Mouse (Mus musculus) midbrain, embryonic 14.5 days (tissue): ENCODE data around the gene Grb7. TPM values are rescaled to one million over a fixed set of nuclear protein-coding genes. Genes with fewer than 3 reads are reported as not detected.

ENCODE experiments used
- ATAC-seq: fragments of 200-750 bp; cut with Nextera tagmentation; 2 replicates; pipeline ENCODE4 v1.8.0; 2017; ENCODE audit warnings: moderate number of reproducible peaks, moderate library complexity; ENCODE audit not compliant: low FRiP score, low TSS enrichment
- DNase-seq: peaks from one replicate; pipeline ENCODE4 v3.0.0-alpha.2; 2015
- H3K27ac ChIP-seq: fragments of 300-500 bp; sonication (generic); replicated peaks from 2 replicates; pipeline ENCODE4 v1.5.1; 2014; ENCODE audit warnings: mild to moderate bottlenecking, low read depth, low read length, moderate library complexity
- H3K27me3 ChIP-seq: fragments of 300-500 bp; sonication (generic); 2 replicates; pipeline ENCODE4 v1.6.1; 2014; ENCODE audit warnings: low read length, control low read depth, mixed read lengths; ENCODE audit not compliant: control insufficient read depth, insufficient read depth
- H3K36me3 ChIP-seq: fragments of 300-500 bp; sonication (generic); 2 replicates; pipeline ENCODE4 v1.6.1; 2014; ENCODE audit warnings: low read length, control low read depth; ENCODE audit not compliant: control insufficient read depth, insufficient read depth
- H3K4me1 ChIP-seq: fragments of 300-500 bp; sonication (generic); 2 replicates; pipeline ENCODE4 v1.6.1; 2014; ENCODE audit warnings: mild to moderate bottlenecking, antibody characterized with exemption, low read length, control low read depth; ENCODE audit not compliant: control insufficient read depth, insufficient read depth
- H3K4me2 ChIP-seq: fragments of 300-500 bp; sonication (generic); 2 replicates; pipeline ENCODE4 v1.6.1; 2014; ENCODE audit warnings: mild to moderate bottlenecking, low read length, moderate library complexity
- H3K4me3 ChIP-seq: fragments of 300-500 bp; sonication (generic); replicated peaks from 2 replicates; pipeline ENCODE4 v1.5.1; 2014; ENCODE audit warnings: low read depth, low read length
- H3K9ac ChIP-seq: fragments of 300-500 bp; sonication (generic); replicated peaks from 2 replicates; pipeline ENCODE4 v1.6.1; 2014; ENCODE audit warnings: mild to moderate bottlenecking, low read length, moderate library complexity
- H3K9me3 ChIP-seq: fragments of 300-500 bp; sonication (generic); 2 replicates; pipeline ENCODE4 v1.6.1; 2016; ENCODE audit warnings: low read length, control low read depth, mixed read lengths; ENCODE audit not compliant: control insufficient read depth
- WGBS: fragments of 180-500 bp; shearing (Covaris S2); extraction: QIAGEN DNeasy Blood & Tissue Kit; methylation state at CpG from one replicate; pipeline ENCODE4 v1.1.7; 2014; 5-methylcytosine and 5-hydroxymethylcytosine counted together
- polyA plus RNA-seq: library from polyadenylated mRNA; unstranded; fragments of >200 nt; fragmentation: Nextera tagmentation; extraction: Ambion mirVana; gene quantifications from 2 replicates; pipeline ENCODE4 v1.2.1, GENCODE M21; 2014

The Grb7 gene
- polyA plus RNA-seq, 1 experiment from 2014 or later, result 0.67 TPM

DNA sequence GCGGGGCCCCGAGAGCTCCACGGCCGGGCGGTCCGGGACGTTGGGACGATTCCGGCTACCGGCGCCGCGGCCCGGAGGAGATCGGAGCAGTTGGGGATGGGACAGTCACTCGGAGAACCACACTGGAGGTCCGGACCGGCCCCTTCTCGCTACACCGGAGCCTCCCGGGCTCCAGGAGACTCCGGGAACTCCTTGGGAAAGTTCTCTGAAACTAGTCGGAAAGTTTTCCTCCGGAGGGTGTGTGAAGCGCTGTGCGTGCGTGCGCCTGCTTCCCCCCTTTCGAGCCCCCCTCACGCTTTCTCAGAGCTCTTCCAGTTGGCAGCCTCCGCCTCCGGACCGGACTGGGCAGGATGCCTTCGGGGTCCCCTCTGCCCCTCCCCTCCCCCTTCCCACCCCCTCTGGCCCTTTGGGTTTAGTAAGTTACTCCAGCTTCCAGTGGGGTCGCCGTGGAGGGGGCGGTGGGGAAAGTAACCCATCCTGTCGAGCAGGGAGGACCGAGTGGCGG lies 33.3 kb upstream of the Grb7 start:
- under 1% methylated on average over 40 of the region's 40 CpGs for WGBS
- H3K27me3 ChIP-seq, result peaks cover 11% of the 10 kb centered on the region
- H3K4me3 ChIP-seq, result peak overlapping the region; percentile 55
- H3K27ac ChIP-seq, result peak overlapping the region; percentile 64
- no peaks in the 10 kb centered on the region for H3K36me3 ChIP-seq
- H3K4me2 ChIP-seq, result peak overlapping the region; percentile 94
- H3K9me3 ChIP-seq, result no peaks in the 10 kb centered on the region
- H3K4me1 ChIP-seq, result peaks cover 13% of the 10 kb centered on the region
- DNase-seq (peak; percentile 56), ATAC-seq (no peak)
- peak overlapping the region; percentile 57 for H3K9ac ChIP-seq

GRCm38 (mm10) chr11:98413731-98414130 lies 32.5 kb upstream of the Grb7 start:
- DNase-seq (no peak), ATAC-seq (no peak)
- Histone ChIP-seq H3K27ac (no peak overlapping the region), H3K27me3 (peaks cover 11% of the 10 kb centered on the region), H3K9ac (no peak overlapping the region), H3K9me3 (no peaks in the 10 kb centered on the region), H3K4me1 (peaks cover 13% of the 10 kb centered on the region), H3K36me3 (no peaks in the 10 kb centered on the region), H3K4me2 (peak overlapping the region; percentile 94), H3K4me3 (0 out of 2 replicates have a peak overlapping the region, but pooled peaks have one; percentile 55)
- WGBS, result 33% methylated on average over 7 of the region's 7 CpGs

DNA sequence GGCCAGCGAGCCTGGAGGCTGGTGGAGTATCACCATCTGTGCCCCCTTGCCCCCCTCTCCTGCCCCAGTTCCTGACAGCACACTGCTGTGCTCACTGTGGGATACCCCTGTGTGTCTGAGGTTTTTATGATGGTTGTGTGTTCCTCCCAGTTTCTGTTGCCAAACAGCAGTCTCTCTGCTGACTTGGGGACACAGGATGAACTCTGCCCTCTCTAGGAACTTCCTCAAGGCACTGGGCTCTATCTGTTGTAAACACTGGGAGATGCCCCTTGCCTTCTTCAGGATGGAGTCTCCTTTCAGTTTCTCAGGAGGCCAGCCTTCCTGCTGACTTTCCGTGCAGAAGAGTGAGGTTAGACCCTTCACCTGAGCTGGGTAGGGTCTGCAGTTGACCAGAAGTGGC lies 32.0 kb upstream of the Grb7 start:
- H3K4me1 ChIP-seq, result peaks cover 13% of the 10 kb centered on the region
- DNase-seq (no peak), ATAC-seq (no peak)
- 0 out of 2 replicates have a peak overlapping the region, but pooled peaks have one; percentile 94 for H3K4me2 ChIP-seq
- 41% methylated on average over 2 of the region's 2 CpGs for WGBS
- no peak overlapping the region for H3K9ac ChIP-seq
- H3K27me3 ChIP-seq, result peaks cover 11% of the 10 kb centered on the region
- no peaks in the 10 kb centered on the region for H3K9me3 ChIP-seq
- no peak overlapping the region for H3K27ac ChIP-seq
- 0 out of 2 replicates have a peak overlapping the region, but pooled peaks have one; percentile 55 for H3K4me3 ChIP-seq
- H3K36me3 ChIP-seq, result no peaks in the 10 kb centered on the region

GRCm38 (mm10) chr11:98417074-98417473 lies 29.1 kb upstream of the Grb7 start:
- Histone ChIP-seq H3K27me3 (peaks cover 11% of the 10 kb centered on the region), H3K4me3 (no peak overlapping the region), H3K36me3 (no peaks in the 10 kb centered on the region), H3K9me3 (no peaks in the 10 kb centered on the region), H3K27ac (no peak overlapping the region), H3K4me1 (peaks cover 13% of the 10 kb centered on the region; the same call in 1 of the 2 replicates), H3K9ac (no peak overlapping the region), H3K4me2 (no peak overlapping the region)
- no peak for DNase-seq
- WGBS, result 95% methylated on average over 1 of the region's 1 CpGs
- ATAC-seq, result no peak

- Histone ChIP-seq H3K36me3 (no peaks in the 10 kb centered on the region), H3K4me2 (no peak overlapping the region), H3K27me3 (no peaks in the 10 kb centered on the region), H3K9ac (no peak overlapping the region), H3K4me3 (no peak overlapping the region), H3K9me3 (no peaks in the 10 kb centered on the region), H3K4me1 (peaks cover 7% of the 10 kb centered on the region; the same call in 1 of the 2 replicates), H3K27ac (no peak overlapping the region)
- ATAC-seq (no peak), DNase-seq (no peak)
- WGBS, result 74% methylated on average over 6 of the region's 6 CpGs
Observed at GRCm38 (mm10) chr11:98418273-98418672, 27.9 kb upstream of the Grb7 start.

GRCm38 (mm10) chr11:98418939-98419547 lies 27.2 kb upstream of the Grb7 start:
- no peak for ATAC-seq

GRCm38 (mm10) chr11:98426592-98426991 lies 19.6 kb upstream of the Grb7 start:
- Histone ChIP-seq H3K4me1 (no peaks in the 10 kb centered on the region), H3K36me3 (no peaks in the 10 kb centered on the region), H3K9ac (no peak overlapping the region), H3K4me2 (no peak overlapping the region), H3K27me3 (no peaks in the 10 kb centered on the region), H3K4me3 (no peak overlapping the region), H3K27ac (no peak overlapping the region), H3K9me3 (no peaks in the 10 kb centered on the region)
- no peak for DNase-seq
- no peak for ATAC-seq
- 93% methylated on average over 7 of the region's 7 CpGs for WGBS

More at GRCm38 (mm10) chr11:98418939-98419547, 27.2 kb upstream of the Grb7 start:
- Histone ChIP-seq H3K36me3 (no peaks in the 10 kb centered on the region), H3K4me3 (no peak overlapping the region), H3K27me3 (no peaks in the 10 kb centered on the region), H3K27ac (no peak overlapping the region), H3K4me2 (no peak overlapping the region), H3K9ac (no peak overlapping the region), H3K4me1 (peaks cover 1% of the 10 kb centered on the region; the same call in 1 of the 2 replicates), H3K9me3 (no peaks in the 10 kb centered on the region)
- 88% methylated on average over 10 of the region's 10 CpGs for WGBS
- DNase-seq, result no peak

DNA sequence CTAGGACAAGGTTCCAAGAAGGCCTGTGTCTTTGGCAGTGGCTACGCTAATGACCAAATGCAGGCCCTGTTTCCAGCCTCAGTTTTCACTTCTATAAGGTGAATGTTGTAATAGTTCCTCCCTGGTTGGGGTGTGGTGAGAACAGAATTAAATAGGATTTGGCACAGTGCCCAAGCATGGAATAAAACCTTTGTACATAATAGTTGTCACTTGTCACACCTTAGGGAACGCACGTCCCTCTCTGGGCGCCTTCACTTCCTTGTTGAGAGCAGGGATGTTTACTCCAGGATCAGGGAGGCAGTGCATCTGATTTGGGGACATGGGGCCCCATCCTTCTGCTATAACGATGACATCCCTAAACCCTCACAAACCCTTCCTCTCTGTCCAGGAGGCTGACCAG lies 17.8 kb upstream of the Grb7 start:
- no peak for DNase-seq
- H3K4me2 ChIP-seq, result no peak overlapping the region
- H3K36me3 ChIP-seq, result no peaks in the 10 kb centered on the region
- H3K4me1 ChIP-seq, result no peaks in the 10 kb centered on the region
- no peak overlapping the region for H3K27ac ChIP-seq
- no peak overlapping the region for H3K4me3 ChIP-seq
- no peak overlapping the region for H3K9ac ChIP-seq
- H3K9me3 ChIP-seq, result no peaks in the 10 kb centered on the region
- ATAC-seq, result no peak
- no peaks in the 10 kb centered on the region for H3K27me3 ChIP-seq
- WGBS, result 85% methylated on average over 5 of the region's 5 CpGs
